Comparison of ENCODE assay signal across 11 mouse cellular contexts in the genomic region with DNA sequence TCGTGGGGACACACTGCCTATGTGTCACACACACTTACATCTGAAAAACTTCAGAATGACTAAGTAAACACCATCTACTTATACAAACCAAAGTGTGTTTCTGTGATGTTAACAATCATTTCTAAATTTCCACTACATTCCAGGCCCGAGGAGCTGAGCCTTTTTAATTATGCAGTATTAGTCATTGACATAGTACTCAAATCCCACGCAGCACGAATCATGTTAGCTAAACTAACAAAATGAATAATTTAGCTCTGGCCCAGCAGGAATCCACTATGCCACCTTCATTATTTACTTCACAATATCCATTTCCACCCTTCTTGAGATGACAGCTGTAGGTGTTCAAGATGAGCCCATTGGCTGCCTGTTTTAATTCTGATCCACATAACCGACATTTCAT.
"Had no signal": no experiment of that assay in that cellular context is flagged by ENCODE, and none has a peak within 500 bp of the region (broad histone marks: within the 10 kb centered on the region; RNA-seq: fewer than 3 reads in every experiment).

No protein-coding gene starts in this region.

- H3K4me3 ChIP-seq: limb, embryonic 13.5 days; midbrain, embryonic 15.5 days had no signal

- H3K27ac ChIP-seq: limb, embryonic 13.5 days; liver, embryonic 14.5 days; midbrain, embryonic 15.5 days; stomach, postnatal 0 days had no signal

- DNase-seq: kidney, adult 8-10 months; kidney, postnatal 36 days; left cerebral cortex, postnatal 4 days; lung, adult 18-20 months; lung, postnatal 36 days; thymus, adult 18-20 months; thymus, postnatal 25 days had no signal
